Mouse (Mus musculus) urinary bladder, postnatal 25 days (tissue): Measurements from ENCODE around the gene 5730522E02Rik.
A peak's percentile ranks its signal among the peaks of the same experiment; 100 is the strongest.

ENCODE experiments used
- DNase-seq: peaks from one replicate; pipeline ENCODE4 v3.0.0; 2022; ENCODE audit warnings: low spot score

Gene 5730522E02Rik

DNA sequence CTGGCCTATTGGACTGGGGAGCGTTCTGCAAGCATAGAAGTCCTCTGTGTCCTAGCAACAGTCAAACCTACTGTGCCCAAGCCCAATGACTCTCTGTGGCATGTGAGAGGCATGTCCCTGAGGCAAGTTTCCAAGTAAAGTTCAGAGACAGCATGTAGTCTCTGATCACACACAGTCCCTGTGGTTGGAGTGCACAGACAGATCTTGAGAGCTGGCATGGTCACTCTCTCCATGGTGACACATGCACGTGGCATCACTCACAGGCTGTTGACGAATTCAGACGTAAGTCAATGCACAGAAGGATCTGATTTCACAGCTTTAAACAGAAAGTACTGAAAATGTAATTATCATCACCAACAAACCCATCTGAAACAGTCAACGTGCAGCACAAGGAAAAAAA, 210.8 kb downstream of the 5730522E02Rik start:
- no peak for DNase-seq

DNA sequence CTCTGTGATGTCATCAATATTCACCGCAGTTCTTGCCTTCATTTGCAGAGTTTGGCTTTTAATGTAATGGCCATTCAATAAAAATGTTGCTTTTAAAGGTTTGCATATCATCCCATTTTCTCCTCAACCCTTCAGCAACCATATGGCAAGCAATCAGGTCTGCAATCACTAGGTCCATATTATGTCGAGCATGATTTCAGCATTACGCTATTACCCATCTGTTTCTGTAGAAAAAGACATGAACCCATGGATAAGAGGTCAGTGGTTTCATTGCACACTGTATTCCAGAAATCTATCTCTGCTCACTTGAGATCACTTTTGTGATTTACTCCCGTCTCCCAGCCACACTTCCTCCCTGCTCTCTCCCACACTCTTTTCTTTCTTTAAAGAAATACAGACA, 213.1 kb downstream of the 5730522E02Rik start:
- no peak for DNase-seq

DNA sequence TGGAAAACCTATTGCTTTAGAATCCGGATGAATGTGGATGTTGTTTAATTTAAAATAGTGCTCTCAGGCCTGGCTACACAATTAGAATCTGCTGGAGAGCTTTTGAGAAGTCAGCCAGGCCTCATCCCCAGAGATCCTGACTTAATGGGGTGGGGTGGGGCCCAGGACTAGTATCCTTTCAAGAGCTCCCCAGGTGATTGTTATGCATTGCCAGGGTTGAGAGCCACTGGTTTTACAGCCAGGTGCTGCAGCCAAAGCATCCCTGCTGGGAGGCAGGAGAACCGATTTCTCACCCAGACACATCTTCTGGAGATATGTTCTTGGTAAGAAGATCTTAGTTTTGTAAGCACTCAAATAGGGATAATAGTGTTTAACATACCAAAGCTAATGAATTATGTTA, 216.4 kb downstream of the 5730522E02Rik start:
- DNase-seq: no peak

DNA sequence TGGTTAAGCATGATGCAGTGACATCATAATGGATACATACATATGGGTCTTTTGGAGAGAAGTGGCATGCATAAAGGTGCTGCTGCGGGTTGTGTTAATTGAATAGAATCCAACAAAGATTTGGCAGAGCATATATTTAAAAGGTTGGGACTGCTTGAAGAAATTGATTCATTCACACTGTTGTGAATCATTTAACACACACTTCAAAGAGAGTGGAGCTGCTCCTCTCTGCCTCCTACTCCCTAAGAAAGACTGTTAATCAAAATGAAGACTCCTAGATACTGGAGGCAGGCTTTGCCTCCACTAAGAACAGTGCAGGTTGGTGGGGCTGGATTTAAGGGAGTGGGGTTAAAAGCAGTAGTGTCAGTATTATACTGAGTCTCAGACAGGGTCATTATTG, 218.3 kb downstream of the 5730522E02Rik start:
- DNase-seq: no peak

DNA sequence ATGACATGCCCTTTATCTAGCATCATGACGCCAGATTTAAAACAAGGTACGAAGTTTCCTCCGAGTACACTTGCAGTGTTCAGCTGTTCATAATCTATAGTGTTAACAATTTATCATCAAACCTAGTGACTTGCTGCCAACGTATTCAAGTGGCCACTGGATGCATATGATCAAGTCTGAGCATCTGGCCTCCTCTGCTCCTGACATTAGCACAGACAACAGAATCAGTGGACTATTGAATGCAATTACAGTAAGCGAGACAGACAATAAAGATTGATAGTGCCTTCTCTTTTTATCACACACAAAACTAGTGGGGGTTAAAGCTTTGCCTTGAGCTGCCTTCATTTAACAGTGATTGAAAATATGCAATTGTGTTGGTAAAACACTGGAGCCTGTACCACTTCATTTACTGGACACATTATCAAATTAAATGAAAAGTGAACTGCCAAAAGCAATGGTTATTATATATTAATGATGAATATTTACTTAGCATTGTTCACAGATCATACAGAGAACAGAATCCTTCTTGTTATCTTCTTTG, 231.8 kb downstream of the 5730522E02Rik start:
- DNase-seq: no peak

DNA sequence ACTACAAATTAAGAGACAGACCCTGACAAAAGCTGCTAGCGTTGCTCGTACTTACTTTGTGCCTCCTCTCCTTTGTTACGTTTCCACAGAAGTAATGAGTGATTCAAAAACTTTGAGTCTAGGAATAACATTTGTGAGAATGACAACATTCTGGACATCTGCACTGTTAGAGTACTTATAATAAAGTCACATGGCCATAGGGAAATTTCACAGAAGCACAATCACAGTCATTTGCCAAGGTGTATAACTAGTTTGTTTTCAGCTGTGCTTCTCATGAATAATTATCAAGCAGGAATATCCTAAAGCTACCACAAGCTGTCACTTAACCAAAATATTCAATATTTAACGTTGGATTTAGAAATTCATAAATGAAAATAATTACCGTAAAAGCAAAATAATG, 269.1 kb downstream of the 5730522E02Rik start:
- no peak for DNase-seq

DNA sequence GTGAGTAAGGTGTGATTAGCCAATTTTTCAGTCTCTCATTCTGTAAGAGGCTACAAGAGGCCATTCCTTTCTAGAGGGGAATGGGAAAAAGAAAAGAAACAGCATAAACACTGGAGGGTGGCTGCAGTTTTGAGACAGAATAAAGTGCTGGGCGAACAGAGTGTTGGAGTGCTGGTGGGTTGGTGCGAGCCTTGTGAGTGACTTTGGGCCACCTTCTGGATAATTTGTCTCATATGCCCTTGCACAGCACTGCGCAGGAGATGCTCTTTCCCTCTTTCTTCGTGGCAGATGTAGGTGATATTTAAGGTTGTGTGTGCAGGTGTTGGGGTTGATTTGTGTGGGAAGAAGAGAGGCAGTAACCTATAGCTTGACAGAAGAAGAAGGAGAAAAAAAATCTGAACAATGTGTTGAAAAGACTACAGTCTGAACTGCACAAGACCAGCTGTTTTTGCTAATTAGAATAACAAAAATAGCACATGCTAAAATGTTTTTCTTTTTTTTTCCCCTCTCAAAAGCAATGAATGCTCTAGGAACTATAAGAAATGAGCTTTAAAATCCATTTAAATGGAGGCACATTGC, 269.8 kb downstream of the 5730522E02Rik start:
- no peak for DNase-seq

DNA sequence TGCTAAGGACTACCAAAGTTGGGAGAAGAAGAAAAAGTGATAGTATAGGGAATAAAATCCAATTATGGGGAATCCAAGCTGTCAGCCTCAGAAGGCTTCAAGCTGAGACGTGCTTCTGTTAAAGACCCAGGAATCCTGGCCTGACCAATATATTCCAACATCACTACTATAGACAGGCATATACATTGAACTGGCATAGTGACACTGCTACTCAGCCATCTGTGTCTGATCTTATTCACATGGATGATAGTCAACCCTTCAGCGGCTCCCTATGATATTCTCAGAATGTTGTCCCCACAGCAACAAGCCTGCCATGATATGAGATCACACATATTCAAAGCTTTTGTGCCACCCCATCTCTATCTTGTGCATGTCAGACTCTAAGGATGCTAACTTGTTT, 284.3 kb downstream of the 5730522E02Rik start:
- no peak for DNase-seq

DNA sequence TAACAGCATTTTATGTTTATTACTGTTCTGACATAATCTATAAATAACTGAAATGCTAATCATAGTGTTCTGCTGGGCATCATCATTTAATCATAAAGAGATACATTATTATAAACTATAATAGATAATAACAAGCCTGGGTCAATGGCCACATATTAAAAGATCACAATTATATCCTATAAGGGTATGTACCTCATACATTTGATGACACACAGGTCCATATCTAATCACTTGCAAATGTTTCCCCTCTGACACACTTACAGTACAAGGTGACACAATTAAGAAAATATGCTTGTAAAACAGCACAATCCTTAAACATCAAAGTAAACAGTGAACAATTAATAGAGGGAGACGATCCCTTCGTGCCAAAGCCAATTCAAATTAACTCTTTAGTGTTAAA, 308.2 kb downstream of the 5730522E02Rik start:
- no peak for DNase-seq

DNA sequence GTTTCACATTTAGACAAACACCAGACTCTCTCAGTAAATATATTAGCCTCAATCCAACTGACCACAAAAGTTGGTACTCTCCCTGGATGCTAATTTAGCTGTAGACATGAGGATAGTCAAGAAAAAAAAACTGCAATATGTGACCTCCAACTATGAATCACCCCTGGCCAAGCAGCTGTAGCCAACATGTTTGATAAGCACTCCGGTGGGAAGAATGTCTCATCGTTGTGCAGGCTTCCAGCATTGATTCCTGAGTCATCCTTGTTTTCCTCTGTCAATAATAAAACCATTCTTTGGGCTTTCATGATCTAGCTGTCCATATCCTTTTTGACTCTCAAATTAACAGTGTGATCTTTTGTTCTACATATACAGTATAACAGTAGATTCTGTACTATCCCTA, 308.9 kb downstream of the 5730522E02Rik start:
- no peak for DNase-seq

DNA sequence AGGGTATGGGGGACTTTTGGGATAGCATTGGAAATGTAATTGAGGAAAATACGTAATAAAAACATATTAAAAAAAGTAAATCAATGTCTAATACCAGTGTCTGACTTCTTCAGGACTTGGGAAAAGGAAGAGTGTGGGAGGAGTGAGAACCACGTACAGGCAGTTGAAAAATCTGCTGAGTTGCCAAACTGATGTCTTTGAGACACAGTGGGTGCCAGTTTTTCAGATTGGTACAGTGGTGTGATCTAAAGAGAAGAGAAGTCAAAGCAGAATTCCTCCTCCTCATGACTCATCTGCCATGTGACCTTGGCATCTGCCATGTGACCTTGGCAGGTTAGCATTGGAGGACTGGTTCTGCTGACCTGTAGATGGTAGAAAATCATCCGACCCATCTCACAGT, 316.7 kb downstream of the 5730522E02Rik start:
- no peak for DNase-seq

DNA sequence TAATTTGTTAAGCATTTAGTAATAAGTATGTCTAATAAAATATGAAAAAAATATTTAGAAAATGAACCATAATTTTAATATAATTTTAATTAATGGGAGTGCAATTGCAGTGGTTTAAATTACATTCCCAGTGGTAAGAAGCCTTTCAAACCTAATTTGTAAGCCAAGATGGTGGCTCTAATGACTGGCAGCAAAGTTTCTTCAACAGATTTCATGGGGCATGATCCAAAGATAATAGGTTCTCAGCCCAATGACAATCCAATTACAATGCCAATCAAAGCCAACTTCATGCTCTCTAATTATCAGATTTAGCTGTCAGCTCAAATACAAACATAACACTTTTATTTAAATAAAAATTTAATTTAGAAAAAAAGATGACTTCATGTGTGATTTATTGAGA, 337.6 kb downstream of the 5730522E02Rik start:
- no peak for DNase-seq

DNA sequence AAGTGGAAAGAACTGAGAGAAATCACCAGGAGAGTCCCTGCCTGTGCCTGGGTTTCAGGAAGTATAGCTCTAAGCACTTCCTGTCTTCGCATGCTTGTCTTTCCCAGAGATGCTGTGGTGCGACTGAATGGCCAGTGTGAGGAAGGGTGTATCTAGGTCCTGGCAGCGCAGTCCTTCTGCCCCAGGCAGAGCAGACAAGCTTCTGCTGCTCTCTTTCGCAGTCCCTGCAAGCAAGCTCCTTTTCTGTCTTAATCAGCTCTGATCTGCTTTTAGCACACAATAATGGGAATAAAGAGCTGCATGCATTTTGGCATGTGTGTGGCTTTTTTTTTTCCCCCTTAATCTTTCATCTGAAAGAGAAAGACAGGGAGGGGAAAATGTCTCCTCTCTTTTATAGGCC, 338.2 kb downstream of the 5730522E02Rik start:
- DNase-seq: no peak

DNA sequence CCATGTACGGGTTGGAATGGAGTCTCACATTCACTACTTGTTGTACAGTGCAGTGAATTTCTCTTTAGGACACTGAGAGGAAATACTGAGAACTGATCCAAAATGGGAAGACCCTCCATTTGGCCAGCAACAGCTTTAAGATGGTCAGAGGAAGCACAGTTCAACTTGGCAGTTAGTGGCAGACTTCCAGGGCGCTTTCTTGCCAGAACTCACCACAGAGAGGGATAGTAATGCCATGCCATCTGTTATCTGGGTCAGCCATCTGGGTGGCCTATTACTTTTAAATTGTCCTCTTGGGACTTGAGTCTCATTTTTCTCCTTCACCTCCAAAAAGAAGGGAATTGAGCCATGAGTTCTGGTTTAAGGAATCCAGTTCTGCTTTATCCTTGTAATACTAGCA, 344.3 kb downstream of the 5730522E02Rik start:
- no peak for DNase-seq

DNA sequence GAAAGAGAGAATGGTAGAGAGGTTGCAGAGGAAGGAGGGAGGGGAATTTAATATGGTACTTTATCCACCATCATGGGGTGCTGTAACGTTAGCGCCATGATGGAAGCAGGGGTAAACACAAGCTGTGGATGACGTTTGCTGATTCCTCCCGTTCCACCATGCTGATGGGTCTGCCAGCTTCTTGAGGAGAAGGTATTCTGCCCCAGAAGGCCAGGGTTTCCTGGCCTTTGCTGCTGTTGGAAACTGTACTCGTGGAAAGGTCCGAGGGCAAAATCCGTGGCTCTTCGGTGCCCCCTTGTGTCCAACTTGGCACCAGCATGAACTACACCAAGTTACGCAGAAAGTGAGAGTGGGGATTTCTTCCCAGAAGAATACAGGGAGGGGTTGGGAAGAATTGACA, 347.9 kb downstream of the 5730522E02Rik start:
- DNase-seq: peak; percentile 64

DNA sequence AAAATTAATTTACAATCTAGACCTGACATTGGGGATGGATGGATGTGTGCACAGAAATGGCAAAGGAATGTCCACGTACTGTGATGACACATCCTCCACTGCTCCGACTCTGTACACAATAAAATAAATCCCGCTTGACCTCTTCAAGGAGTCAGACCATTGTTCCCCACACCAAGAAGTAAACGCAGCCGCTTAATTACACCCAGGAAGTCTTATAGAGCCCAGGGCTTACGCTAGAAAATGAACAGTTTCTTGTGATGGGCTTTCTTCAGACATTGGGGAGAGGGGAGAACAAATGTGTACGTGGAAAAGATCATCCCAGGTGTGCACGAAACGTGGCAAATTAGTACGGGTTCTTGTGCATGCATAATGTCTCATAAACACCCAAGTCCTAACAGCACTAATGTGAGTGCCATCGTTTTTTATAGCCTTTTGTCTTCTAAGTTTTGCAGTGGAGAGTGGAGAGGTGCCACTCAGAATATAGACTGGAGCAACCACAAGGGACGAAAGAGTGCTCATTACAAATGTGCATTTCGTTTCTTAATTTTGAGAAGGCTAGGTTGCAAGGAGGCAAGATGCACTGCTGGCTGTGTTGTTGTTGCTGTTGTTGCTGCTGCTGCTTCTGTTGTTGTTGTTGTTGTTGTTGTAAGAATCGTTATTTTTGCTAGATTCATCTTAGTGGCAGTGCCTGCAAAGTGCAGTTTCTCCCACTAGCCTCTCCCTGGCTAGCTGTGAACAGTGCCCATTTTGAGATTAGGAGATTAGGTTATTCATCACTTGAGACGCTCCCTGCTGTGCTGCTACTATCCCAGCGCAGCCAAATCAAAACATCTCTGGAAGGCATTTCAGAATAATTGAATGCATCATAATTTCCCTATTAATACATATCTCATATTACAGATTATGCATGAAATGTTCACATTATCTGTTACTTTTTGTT, 353.7 kb downstream of the 5730522E02Rik start:
- no peak for DNase-seq

DNA sequence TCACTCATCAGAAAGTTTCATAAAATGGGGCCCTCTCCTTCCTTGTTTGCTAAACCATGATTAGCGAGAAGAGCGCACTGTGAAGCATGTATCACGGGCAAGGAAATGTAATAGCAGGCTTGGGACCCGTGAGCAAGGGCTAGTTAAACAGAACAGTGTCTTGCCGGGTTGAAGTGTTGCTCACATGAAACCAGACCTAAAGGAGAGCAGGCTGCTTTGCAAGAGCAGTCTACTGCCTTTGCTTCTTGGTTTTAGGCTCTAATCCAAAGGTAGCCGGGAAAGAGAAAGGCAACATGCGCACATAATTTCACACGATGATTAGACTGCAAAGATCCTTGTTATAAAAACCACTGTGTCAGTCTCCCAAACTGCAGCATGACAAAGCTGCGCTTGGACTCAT, 354.8 kb downstream of the 5730522E02Rik start:
- DNase-seq: no peak

DNA sequence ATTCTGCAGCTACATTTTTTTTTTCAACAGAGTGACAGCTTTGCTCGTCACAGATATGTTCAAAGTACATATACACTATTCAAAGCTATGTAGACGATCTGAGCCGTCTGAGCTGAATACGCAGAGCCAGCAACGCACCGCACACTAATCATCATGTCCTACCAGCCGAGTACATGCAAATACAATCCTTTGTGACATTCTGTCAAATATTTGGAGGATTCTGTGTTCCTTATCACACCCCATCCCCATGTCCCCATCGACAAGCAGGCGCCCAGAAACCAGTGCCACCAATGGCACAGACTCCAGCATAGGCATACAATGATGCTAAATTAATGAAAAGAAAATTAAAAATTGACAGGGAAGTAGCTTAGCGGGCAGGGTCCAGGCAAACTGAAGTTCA, 356.3 kb downstream of the 5730522E02Rik start:
- DNase-seq: no peak

DNA sequence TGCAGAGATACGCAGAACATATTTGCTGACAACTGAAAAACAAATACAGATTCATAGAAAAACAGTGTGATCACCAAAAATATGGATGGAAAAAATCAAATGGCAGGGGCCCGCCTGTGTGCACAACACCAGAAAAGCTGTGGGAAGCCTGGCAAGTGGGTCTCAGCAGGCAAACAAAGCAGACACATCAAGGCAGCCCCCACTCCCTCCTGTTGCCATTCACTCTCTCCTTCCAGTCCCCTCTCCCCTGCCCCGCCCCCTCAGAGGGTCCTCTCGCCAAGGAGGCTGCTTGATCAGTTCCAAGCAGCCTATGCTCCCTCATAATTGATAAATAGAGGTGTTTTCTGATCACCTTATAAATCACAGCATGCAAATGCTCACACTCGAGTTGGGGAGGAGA, 357.5 kb downstream of the 5730522E02Rik start:
- no peak for DNase-seq

DNA sequence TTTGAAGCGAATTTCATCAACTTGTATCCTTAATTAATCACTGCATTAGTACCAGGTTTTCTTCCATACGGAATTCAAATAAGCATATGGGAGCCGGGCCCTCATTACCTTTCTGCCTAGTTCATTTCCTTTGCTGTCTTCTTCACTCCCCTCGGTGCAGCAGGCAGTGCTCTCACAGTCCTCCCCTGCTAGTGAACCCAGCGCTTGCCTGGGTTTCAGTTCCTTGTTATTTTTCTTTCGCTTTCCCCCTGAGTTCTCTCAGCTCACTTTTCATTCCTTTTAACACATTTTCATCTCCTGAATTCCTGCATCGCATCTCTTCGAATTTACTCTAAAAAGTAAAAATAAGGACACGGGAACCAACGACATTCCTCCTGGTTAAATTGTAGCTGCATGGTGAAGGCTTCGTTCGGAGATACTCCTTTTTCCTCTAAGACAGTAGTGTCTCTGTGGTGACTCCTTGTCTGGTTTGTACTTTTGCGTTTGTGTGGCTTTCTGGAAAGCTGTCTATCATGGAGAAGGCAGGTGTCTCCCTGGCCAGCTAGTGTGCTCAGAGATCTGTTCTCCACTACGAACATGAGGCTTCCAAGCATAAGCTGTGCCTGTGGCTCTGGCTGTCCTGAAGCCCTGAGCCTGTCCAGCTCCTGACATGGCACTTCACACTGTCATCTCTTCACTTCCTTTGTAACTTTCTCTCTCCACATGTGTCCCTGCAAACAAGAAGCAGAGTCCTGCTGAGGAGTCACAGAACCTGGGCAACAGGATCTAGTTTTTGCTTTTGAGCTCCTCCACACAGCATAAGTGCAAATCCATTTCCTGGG, 361.5 kb downstream of the 5730522E02Rik start:
- DNase-seq: no peak

DNA sequence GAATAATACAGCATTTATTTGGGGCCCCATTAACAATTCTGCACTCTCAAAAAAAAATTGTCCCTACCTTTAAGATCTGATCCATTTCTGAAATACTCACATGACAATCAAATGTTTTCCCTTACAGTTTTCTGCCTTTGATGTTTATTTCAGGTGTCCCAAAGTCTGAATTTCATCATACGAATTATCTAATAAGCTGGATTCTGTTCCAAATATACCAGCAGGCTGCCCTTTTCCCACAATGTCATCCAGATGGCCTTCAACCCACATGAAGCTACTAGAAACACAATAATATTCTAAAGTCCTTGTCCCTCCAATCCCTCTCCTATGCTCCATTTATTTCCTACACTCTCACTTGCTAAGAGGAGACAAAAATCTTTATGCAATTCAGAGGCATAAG, 372.1 kb downstream of the 5730522E02Rik start:
- no peak for DNase-seq

DNA sequence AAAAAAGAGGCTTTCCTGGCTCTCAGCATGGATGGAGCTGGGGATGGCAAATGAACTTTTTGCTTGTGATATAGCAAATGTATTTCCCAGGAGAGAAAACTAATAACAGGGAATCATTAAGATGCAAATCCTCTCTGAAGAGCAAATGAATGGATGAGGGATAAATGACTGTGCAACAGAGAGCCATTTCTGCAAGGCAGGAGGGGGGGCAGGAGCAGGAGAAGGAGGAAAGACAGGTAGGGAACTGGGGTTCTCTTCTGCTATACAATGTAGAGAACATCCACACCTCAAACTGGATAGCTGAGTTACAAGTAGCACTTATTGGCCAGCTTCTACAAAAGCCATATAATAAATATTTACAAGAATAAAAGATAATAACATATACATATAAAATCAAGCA, 390.8 kb downstream of the 5730522E02Rik start:
- no peak for DNase-seq

DNA sequence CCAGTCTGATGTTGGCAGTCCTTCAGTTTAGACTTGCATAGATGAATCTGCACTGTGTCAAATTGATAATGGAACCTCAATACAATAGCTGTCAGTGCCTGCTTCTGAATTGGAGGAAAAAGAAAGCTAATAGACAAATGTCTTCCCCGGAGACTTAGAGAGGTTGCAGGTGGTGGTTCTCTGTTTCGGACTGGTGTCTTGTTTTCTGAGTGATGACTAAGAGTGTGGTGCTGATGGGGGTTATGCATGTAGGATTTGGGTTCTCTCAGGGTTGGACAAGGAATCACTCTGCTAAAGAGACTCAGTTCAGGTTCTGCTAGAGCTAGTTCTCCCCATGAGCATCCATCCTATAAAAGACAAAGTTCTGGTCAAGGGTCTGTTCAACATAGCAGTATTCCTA, 397.1 kb downstream of the 5730522E02Rik start:
- no peak for DNase-seq
